Mouse (Mus musculus) heart, embryonic 15.5 days (tissue): ENCODE measurements around the gene Lrrc52. TPM values are rescaled to one million over a fixed set of nuclear protein-coding genes. Genes with fewer than 3 reads are reported as not detected.

Experiments used
- ATAC-seq: fragments of 200-750 bp; cut with Nextera tagmentation; replicated peaks from 2 replicates; pipeline ENCODE4 v1.8.0; 2017; ENCODE audit warnings: low read depth, moderate TSS enrichment; ENCODE audit not compliant: insufficient number of reproducible peaks, insufficient read depth, low FRiP score
- H3K27ac ChIP-seq: fragments of 300-500 bp; sonication (generic); 2 replicates; pipeline ENCODE4 v1.5.1; 2015; ENCODE audit warnings: mild to moderate bottlenecking, inconsistent platforms
- H3K27me3 ChIP-seq: fragments of 300-500 bp; sonication (generic); 2 replicates; pipeline ENCODE4 v1.6.1; 2015; ENCODE audit warnings: inconsistent platforms
- H3K36me3 ChIP-seq: fragments of 300-500 bp; sonication (generic); 2 replicates; pipeline ENCODE4 v1.6.1; 2015; ENCODE audit warnings: mild to moderate bottlenecking, inconsistent platforms
- H3K4me1 ChIP-seq: fragments of 300-500 bp; sonication (generic); replicated peaks from 2 replicates; pipeline ENCODE4 v1.6.1; 2015; ENCODE audit warnings: inconsistent platforms
- H3K4me2 ChIP-seq: fragments of 300-500 bp; sonication (generic); 2 replicates; pipeline ENCODE4 v1.6.1; 2015; ENCODE audit warnings: inconsistent platforms, mild to moderate bottlenecking, moderate library complexity
- H3K4me3 ChIP-seq: fragments of 300-500 bp; sonication (generic); 2 replicates; pipeline ENCODE4 v1.5.1; 2015; ENCODE audit warnings: mild to moderate bottlenecking, inconsistent platforms
- H3K9ac ChIP-seq: fragments of 300-500 bp; sonication (generic); 2 replicates; pipeline ENCODE4 v1.6.1; 2015; ENCODE audit warnings: mild to moderate bottlenecking, inconsistent platforms
- H3K9me3 ChIP-seq: fragments of 300-500 bp; sonication (generic); replicated peaks from 2 replicates; pipeline ENCODE4 v1.6.1; 2016; ENCODE audit warnings: inconsistent platforms
- WGBS: fragments of 180-500 bp; shearing (Covaris S2); methylation state at CpG from one replicate; pipeline ENCODE4 v1.1.7; 2015; ENCODE audit warnings: mixed read lengths; 5-methylcytosine and 5-hydroxymethylcytosine counted together
- polyA plus RNA-seq: library from polyadenylated mRNA; unstranded; fragments of >200 nt; fragmentation: Nextera tagmentation; extraction: Ambion mirVana; gene quantifications from 2 replicates; pipeline ENCODE4 v1.2.1, GENCODE M21; 2015

Gene Lrrc52
- polyA plus RNA-seq, 1 experiment from 2014 or later, result 0.31 TPM

DNA sequence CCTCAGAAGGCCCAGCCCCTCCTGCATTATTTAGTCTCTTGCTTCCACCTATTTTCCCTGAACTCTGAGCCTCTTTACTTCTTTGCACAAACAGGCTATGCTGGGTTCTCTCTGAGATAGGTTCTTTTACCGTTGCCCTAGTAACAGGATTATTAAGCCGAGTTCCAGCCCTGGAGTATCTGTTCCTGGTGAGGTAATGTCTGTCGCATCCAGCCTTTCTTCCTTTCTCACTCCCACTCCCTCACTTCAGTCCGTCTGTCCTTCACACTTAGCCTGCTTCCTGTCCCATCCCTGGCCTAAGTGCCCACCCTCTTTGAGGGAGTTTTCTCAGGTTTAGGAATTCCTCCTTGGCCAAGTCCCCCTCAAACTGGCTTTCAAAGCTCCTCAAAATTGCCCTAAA, 7.0 kb upstream of the Lrrc52 start:
- 25% methylated on average over 4 of the region's 4 CpGs for WGBS
- Histone ChIP-seq H3K9me3 (no peaks in the 10 kb centered on the region), H3K4me2 (no peak overlapping the region), H3K36me3 (no peaks in the 10 kb centered on the region), H3K4me1 (peaks cover 5% of the 10 kb centered on the region; the same call in 1 of the 2 replicates), H3K4me3 (no peak overlapping the region), H3K9ac (no peak overlapping the region), H3K27me3 (no peaks in the 10 kb centered on the region), H3K27ac (no peak overlapping the region)
- ATAC-seq, result no peak

DNA sequence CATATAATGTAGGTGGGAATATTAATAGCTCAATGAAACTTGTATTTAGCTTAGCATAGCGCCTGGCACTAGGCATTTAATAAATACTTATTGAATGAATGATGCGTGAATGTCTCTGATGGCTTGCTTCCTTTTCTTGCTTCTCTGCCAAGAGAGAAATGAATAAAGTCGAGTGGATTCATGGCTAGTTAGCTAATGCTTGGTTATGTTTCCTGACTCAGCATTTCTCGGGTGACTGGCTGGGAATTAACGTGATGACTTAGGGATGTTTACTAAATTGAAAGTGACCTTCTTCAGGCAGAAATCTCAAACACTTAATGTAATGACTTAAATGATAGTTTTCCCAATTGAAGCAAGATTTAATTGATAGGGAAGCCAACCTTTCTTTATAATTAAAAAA, 1.3 kb upstream of the Lrrc52 start:
- no peak overlapping the region for H3K9ac ChIP-seq
- no peaks in the 10 kb centered on the region for H3K36me3 ChIP-seq
- no peak for ATAC-seq
- WGBS, result 57% methylated on average over 5 of the region's 5 CpGs
- peaks cover 18% of the 10 kb centered on the region for H3K4me1 ChIP-seq
- no peaks in the 10 kb centered on the region for H3K9me3 ChIP-seq
- H3K4me3 ChIP-seq, result no peak overlapping the region
- no peak overlapping the region for H3K4me2 ChIP-seq
- no peak overlapping the region for H3K27ac ChIP-seq
- H3K27me3 ChIP-seq, result no peaks in the 10 kb centered on the region

DNA sequence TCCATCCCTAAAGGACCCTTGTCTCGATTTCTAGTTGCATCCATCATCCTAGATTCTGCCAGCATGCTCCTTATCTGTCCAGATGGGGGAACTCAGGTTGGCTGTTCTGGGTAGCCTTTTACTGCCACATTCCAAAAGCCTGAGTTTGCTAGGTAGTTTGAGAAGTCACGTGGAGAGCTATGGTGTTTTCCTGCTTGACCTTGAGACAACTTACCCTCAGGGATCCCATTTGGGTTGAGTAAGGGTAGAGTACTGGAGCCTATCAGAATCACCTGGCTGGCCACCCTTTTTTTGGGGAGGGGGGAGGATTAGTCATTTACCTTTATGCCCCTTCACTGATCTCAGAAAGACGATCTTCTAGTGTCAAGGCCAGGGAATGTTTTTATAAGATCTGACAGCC, 9.3 kb downstream of the Lrrc52 start:
- ATAC-seq, result no peak
- WGBS, result 56% methylated on average over 3 of the region's 3 CpGs
- H3K9ac ChIP-seq, result no peak overlapping the region
- no peak overlapping the region for H3K4me3 ChIP-seq
- H3K9me3 ChIP-seq, result no peaks in the 10 kb centered on the region
- no peaks in the 10 kb centered on the region for H3K4me1 ChIP-seq
- H3K4me2 ChIP-seq, result no peak overlapping the region
- H3K36me3 ChIP-seq, result no peaks in the 10 kb centered on the region
- H3K27me3 ChIP-seq, result no peaks in the 10 kb centered on the region
- H3K27ac ChIP-seq, result no peak overlapping the region

DNA sequence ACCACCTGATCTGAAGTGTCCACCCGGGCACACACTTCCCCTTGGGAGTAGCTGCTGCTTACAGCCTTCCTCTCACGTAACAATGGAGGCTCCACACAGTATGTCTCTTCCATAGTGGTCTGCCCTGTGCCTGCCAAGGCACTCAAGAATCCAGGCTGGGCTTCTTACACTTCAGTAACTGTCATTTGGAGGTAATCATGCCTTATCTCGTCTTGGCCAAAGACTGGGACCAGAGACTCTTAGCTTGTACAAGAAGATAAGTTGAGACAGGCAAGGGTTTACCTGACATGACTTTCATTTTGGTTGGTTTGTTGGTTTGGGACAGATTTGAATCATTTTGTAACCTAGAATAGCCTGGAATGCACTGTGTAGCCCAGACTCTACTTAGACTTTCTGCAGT, 13.5 kb downstream of the Lrrc52 start:
- no peaks in the 10 kb centered on the region for H3K4me1 ChIP-seq
- H3K9me3 ChIP-seq, result no peaks in the 10 kb centered on the region
- H3K36me3 ChIP-seq, result no peaks in the 10 kb centered on the region
- H3K4me2 ChIP-seq, result no peak overlapping the region
- no peaks in the 10 kb centered on the region for H3K27me3 ChIP-seq
- H3K4me3 ChIP-seq, result no peak overlapping the region
- no peak for ATAC-seq
- H3K27ac ChIP-seq, result no peak overlapping the region
- 75% methylated on average over 3 of the region's 3 CpGs for WGBS
- no peak overlapping the region for H3K9ac ChIP-seq

DNA sequence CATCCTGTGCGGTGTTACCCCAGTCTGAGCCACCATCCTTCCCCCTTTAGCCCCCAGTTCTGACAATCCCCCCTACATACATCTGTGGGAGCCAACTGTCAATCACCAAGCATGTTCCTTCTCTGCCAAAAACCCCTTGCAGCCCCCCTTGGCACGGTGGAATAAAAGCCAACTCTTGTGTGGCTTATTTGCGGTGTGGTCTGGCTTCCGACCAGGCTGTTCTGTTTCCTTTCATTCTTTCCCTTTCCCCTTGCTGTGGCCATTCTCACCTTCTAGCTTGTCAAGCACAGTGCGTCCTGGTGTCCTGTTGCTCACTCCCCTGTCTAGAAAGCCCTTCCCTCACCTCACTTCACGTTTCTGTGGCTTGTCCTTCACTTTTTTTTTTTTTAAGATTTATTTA, 14.1 kb downstream of the Lrrc52 start:
- Histone ChIP-seq H3K36me3 (no peaks in the 10 kb centered on the region), H3K4me1 (no peaks in the 10 kb centered on the region), H3K27me3 (no peaks in the 10 kb centered on the region), H3K9ac (no peak overlapping the region), H3K4me3 (no peak overlapping the region), H3K27ac (no peak overlapping the region), H3K4me2 (no peak overlapping the region), H3K9me3 (no peaks in the 10 kb centered on the region)
- no peak for ATAC-seq
- 54% methylated on average over 6 of the region's 6 CpGs for WGBS

GRCm38 (mm10) chr1:167448598-167448997, 18.0 kb downstream of the Lrrc52 start:
- no peaks in the 10 kb centered on the region for H3K27me3 ChIP-seq
- H3K9ac ChIP-seq, result no peak overlapping the region
- H3K4me2 ChIP-seq, result no peak overlapping the region
- 36% methylated on average over 7 of the region's 7 CpGs for WGBS
- H3K9me3 ChIP-seq, result no peaks in the 10 kb centered on the region
- no peak overlapping the region for H3K4me3 ChIP-seq
- no peak for ATAC-seq
- H3K36me3 ChIP-seq, result no peaks in the 10 kb centered on the region
- H3K4me1 ChIP-seq, result no peaks in the 10 kb centered on the region
- no peak overlapping the region for H3K27ac ChIP-seq

DNA sequence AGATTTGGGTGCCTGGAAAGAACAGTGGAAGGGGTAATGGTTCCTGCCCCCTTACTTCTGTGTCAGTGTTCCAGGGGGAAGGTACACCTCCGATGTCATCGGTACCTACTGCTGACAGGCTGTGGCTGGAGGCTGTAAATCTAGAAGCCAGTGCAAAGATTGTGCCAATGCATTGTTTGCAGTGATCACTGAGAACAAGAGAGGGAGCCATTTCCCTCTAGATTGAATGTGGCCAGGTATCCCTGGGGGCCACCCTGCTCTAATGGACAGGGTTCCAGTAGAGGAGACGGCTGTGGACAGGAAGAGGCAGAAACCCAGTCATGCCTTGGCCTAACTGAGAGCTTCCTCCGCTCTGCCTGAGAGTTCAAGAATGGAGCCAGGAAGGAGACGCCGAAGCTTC, 18.5 kb downstream of the Lrrc52 start:
- Histone ChIP-seq H3K9me3 (no peaks in the 10 kb centered on the region), H3K4me2 (no peak overlapping the region), H3K27me3 (no peaks in the 10 kb centered on the region), H3K36me3 (no peaks in the 10 kb centered on the region), H3K4me1 (no peaks in the 10 kb centered on the region), H3K4me3 (no peak overlapping the region), H3K9ac (no peak overlapping the region), H3K27ac (no peak overlapping the region)
- no peak for ATAC-seq
- 56% methylated on average over 6 of the region's 6 CpGs for WGBS

- no peaks in the 10 kb centered on the region for H3K4me1 ChIP-seq
- H3K9me3 ChIP-seq, result no peaks in the 10 kb centered on the region
- H3K9ac ChIP-seq, result no peak overlapping the region
- no peak overlapping the region for H3K27ac ChIP-seq
- H3K36me3 ChIP-seq, result no peaks in the 10 kb centered on the region
- H3K27me3 ChIP-seq, result no peaks in the 10 kb centered on the region
- no peak overlapping the region for H3K4me3 ChIP-seq
- H3K4me2 ChIP-seq, result no peak overlapping the region
- 73% methylated on average over 6 of the region's 6 CpGs for WGBS
- ATAC-seq, result no peak
Observed at GRCm38 (mm10) chr1:167446516-167446915, 20.1 kb downstream of the Lrrc52 start.

GRCm38 (mm10) chr1:167445167-167445566, 21.4 kb downstream of the Lrrc52 start:
- no peak overlapping the region for H3K27ac ChIP-seq
- 65% methylated on average over 4 of the region's 4 CpGs for WGBS
- H3K9ac ChIP-seq, result no peak overlapping the region
- H3K4me3 ChIP-seq, result no peak overlapping the region
- no peaks in the 10 kb centered on the region for H3K9me3 ChIP-seq
- ATAC-seq, result no peak
- H3K4me1 ChIP-seq, result no peaks in the 10 kb centered on the region
- H3K36me3 ChIP-seq, result no peaks in the 10 kb centered on the region
- H3K27me3 ChIP-seq, result no peaks in the 10 kb centered on the region
- no peak overlapping the region for H3K4me2 ChIP-seq

DNA sequence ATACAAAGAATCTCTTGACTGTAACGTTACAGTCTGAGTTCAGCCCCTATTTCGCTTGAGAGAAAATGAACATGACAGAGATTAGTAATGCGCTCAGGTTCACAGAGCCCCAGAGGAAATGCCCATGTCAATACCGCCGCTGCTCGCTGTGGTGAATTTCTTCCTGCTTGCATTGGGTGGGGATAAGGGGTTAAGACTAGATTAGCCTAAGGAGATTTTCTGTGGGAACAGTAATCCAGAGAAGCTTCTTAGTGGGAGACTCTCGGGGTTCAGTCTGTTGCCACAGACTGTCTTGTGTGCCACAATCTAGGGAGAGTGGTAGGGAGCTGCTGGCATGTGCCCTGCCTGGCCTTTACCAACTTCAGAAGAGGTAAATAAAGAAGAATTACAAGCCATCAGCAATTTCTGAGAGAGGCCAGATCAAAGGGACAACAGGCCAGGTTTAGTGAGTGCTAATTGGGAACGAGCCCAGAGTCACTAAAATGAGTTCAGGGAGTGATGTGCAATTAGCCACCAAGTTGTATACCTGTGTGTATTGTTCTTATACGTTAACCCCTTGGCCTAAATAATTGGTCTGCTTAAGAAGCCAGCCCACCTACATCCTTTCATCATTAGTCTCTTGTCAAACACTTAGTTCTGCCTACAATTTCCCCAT, 28.2 kb downstream of the Lrrc52 start:
- H3K4me2 ChIP-seq, result no peak overlapping the region
- no peak overlapping the region for H3K9ac ChIP-seq
- H3K27me3 ChIP-seq, result peaks cover 3% of the 10 kb centered on the region; the same call in 1 of the 2 replicates
- no peak overlapping the region for H3K27ac ChIP-seq
- H3K9me3 ChIP-seq, result no peaks in the 10 kb centered on the region
- ATAC-seq, result no peak
- no peak overlapping the region for H3K4me3 ChIP-seq
- no peaks in the 10 kb centered on the region for H3K36me3 ChIP-seq
- 70% methylated on average over 9 of the region's 9 CpGs for WGBS
- H3K4me1 ChIP-seq, result no peaks in the 10 kb centered on the region

- Histone ChIP-seq H3K4me3 (no peak overlapping the region), H3K27ac (no peak overlapping the region), H3K9ac (no peak overlapping the region), H3K4me1 (no peaks in the 10 kb centered on the region), H3K9me3 (no peaks in the 10 kb centered on the region), H3K27me3 (peaks cover 3% of the 10 kb centered on the region; the same call in 1 of the 2 replicates), H3K36me3 (no peaks in the 10 kb centered on the region), H3K4me2 (no peak overlapping the region)
- 62% methylated on average over 7 of the region's 7 CpGs for WGBS
- no peak for ATAC-seq
Observed at GRCm38 (mm10) chr1:167437091-167437490, 29.5 kb downstream of the Lrrc52 start.

DNA sequence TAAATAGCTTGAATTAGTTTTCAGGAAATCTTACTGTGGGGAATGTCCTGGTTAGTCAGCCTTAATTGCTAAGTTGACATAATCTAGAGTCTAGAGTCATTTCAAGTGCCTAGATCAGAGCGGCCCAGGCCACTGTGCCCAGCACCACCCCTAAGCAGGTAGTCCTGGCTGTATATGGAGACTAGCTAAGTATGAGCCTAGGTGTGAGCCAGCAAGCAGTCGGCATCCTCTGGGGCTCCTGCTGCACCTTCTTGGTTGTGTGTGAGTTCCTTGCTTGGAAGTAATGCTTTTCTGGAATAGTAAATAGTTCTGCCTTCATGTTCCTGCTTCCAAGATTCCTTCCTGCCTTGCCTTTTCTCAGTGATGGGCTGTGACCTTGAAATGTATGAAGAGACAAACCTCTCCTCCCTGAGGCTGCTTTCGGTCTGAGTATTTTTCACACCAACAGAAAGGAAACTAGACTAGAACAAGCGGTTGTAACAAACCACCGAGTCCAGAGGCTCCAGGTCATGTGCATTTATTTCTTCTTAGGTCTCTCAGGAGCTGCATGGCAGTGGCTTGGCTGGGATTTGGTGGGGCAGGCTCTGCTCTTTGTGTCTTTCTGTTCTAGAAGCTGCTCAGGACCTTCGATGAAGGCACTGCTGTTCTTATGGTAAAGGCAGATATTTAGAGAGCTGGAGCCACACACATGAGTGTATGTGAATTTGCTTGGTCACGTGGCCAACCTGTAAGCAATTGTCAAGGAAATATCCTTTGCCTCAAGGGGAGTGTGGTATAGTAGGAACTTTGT, 30.2 kb downstream of the Lrrc52 start:
- no peak for ATAC-seq
- no peak overlapping the region for H3K4me3 ChIP-seq
- no peak overlapping the region for H3K27ac ChIP-seq
- no peak overlapping the region for H3K9ac ChIP-seq
- H3K36me3 ChIP-seq, result no peaks in the 10 kb centered on the region
- H3K4me2 ChIP-seq, result no peak overlapping the region
- H3K27me3 ChIP-seq, result peaks cover 3% of the 10 kb centered on the region; the same call in 1 of the 2 replicates
- 72% methylated on average over 7 of the region's 7 CpGs for WGBS
- no peaks in the 10 kb centered on the region for H3K4me1 ChIP-seq
- H3K9me3 ChIP-seq, result no peaks in the 10 kb centered on the region
